Mouse (Mus musculus) embryonic facial prominence, embryonic 14.5 days (tissue): ENCODE results near the gene Ppig. TPM values are rescaled to one million over a fixed set of nuclear protein-coding genes. Genes with fewer than 3 reads are reported as not detected.
A peak's percentile ranks its signal among the peaks of the same experiment; 100 is the strongest.

ENCODE experiments used
- ATAC-seq: fragments of 200-750 bp; cut with Nextera tagmentation; 2 replicates; pipeline ENCODE4 v1.8.0; 2017; ENCODE audit warnings: low read depth, moderate number of reproducible peaks, moderate TSS enrichment
- DNase-seq: peaks from one replicate; pipeline ENCODE4 v3.0.0-alpha.2; 2015; ENCODE audit warnings: low spot score
- H3K27ac ChIP-seq: fragments of 300-500 bp; sonication (generic); replicated peaks from 2 replicates; pipeline ENCODE4 v1.5.1; 2014; ENCODE audit warnings: low read depth, mild to moderate bottlenecking, low read length, moderate library complexity
- H3K27me3 ChIP-seq: fragments of 300-500 bp; sonication (generic); replicated peaks from 2 replicates; pipeline ENCODE4 v1.6.1; 2014; ENCODE audit warnings: low read length; ENCODE audit not compliant: control insufficient read depth, insufficient read depth
- H3K36me3 ChIP-seq: fragments of 300-500 bp; sonication (generic); 2 replicates; pipeline ENCODE4 v1.6.1; 2014; ENCODE audit warnings: low read length, mixed read lengths; ENCODE audit not compliant: control insufficient read depth, insufficient read depth
- H3K4me1 ChIP-seq: fragments of 300-500 bp; sonication (generic); 2 replicates; pipeline ENCODE4 v1.6.1; 2014; ENCODE audit warnings: antibody characterized with exemption, low read length; ENCODE audit not compliant: control insufficient read depth, insufficient read depth
- H3K4me2 ChIP-seq: fragments of 300-500 bp; sonication (generic); 2 replicates; pipeline ENCODE4 v1.6.1; 2014; ENCODE audit warnings: low read depth, mild to moderate bottlenecking, low read length, moderate library complexity, mixed read lengths
- H3K4me3 ChIP-seq: fragments of 300-500 bp; sonication (generic); 2 replicates; pipeline ENCODE4 v1.5.1; 2014; ENCODE audit warnings: low read depth, mild to moderate bottlenecking, low read length
- H3K9ac ChIP-seq: fragments of 300-500 bp; sonication (generic); 2 replicates; pipeline ENCODE4 v1.6.1; 2014; ENCODE audit warnings: low read depth, mild to moderate bottlenecking, low read length, moderate library complexity, mixed read lengths
- H3K9me3 ChIP-seq: fragments of 300-500 bp; sonication (generic); 2 replicates; pipeline ENCODE4 v1.6.1; 2016; ENCODE audit warnings: low read length; ENCODE audit not compliant: control insufficient read depth
- WGBS: fragments of 180-500 bp; shearing (Covaris S2); extraction: QIAGEN DNeasy Blood & Tissue Kit; methylation state at CpG from one replicate; pipeline ENCODE4 v1.1.7; 2014; 5-methylcytosine and 5-hydroxymethylcytosine counted together
- polyA plus RNA-seq: library from polyadenylated mRNA; unstranded; fragments of >200 nt; fragmentation: Nextera tagmentation; extraction: Ambion mirVana; gene quantifications from 2 replicates; pipeline ENCODE4 v1.2.1, GENCODE M21; 2014

The Ppig gene
- polyA plus RNA-seq, 1 experiment from 2014 or later = 127 TPM

GRCm38 (mm10) chr2:69719121-69719520 lies 3.2 kb upstream of the Ppig start:
- H3K4me2 ChIP-seq = no peak overlapping the region
- no peak overlapping the region for H3K4me3 ChIP-seq
- DNase-seq = no peak
- no peaks in the 10 kb centered on the region for H3K36me3 ChIP-seq
- no peaks in the 10 kb centered on the region for H3K27me3 ChIP-seq
- ATAC-seq = no peak
- H3K4me1 ChIP-seq = peaks cover 3% of the 10 kb centered on the region
- H3K9me3 ChIP-seq = no peaks in the 10 kb centered on the region
- no peak overlapping the region for H3K9ac ChIP-seq
- WGBS = 76% methylated on average over 1 of the region's 1 CpGs
- H3K27ac ChIP-seq = no peak overlapping the region

- Histone ChIP-seq H3K27ac (peak overlapping the region; percentile 89), H3K4me3 (peak overlapping the region; percentile 78), H3K27me3 (no peaks in the 10 kb centered on the region), H3K9ac (peak overlapping the region; percentile 83), H3K36me3 (no peaks in the 10 kb centered on the region), H3K4me2 (peak overlapping the region; percentile 57), H3K9me3 (no peaks in the 10 kb centered on the region), H3K4me1 (peaks cover 8% of the 10 kb centered on the region)
- DNase-seq (peak; percentile 97), ATAC-seq (peak; percentile 96)
- WGBS = under 1% methylated on average over 50 of the region's 91 CpGs
These were observed 539 bp downstream of the Ppig start for GRCm38 (mm10) chr2:69722650-69723518.

GRCm38 (mm10) chr2:69723519-69723825 lies 1.1 kb downstream of the Ppig start:
- DNase-seq (no peak), ATAC-seq (no peak)
- Histone ChIP-seq H3K27ac (peak overlapping the region; percentile 89), H3K4me1 (peaks cover 8% of the 10 kb centered on the region), H3K36me3 (no peaks in the 10 kb centered on the region), H3K9ac (peak overlapping the region; percentile 83), H3K9me3 (no peaks in the 10 kb centered on the region), H3K4me3 (peak overlapping the region; percentile 78), H3K27me3 (no peaks in the 10 kb centered on the region), H3K4me2 (peak overlapping the region; percentile 57)
- WGBS = 1% methylated on average over 13 of the region's 13 CpGs

GRCm38 (mm10) chr2:69745091-69745490 lies 22.7 kb downstream of the Ppig start:
- no peaks in the 10 kb centered on the region for H3K4me1 ChIP-seq
- no peak overlapping the region for H3K9ac ChIP-seq
- no peak overlapping the region for H3K4me2 ChIP-seq
- DNase-seq (no peak), ATAC-seq (no peak)
- no peaks in the 10 kb centered on the region for H3K27me3 ChIP-seq
- 90% methylated on average over 1 of the region's 1 CpGs for WGBS
- no peak overlapping the region for H3K27ac ChIP-seq
- peaks cover 85% of the 10 kb centered on the region for H3K36me3 ChIP-seq
- peaks cover 5% of the 10 kb centered on the region; the same call in 1 of the 2 replicates for H3K9me3 ChIP-seq
- H3K4me3 ChIP-seq = no peak overlapping the region

GRCm38 (mm10) chr2:69760980-69761379 lies 38.6 kb downstream of the Ppig start:
- no peaks in the 10 kb centered on the region for H3K36me3 ChIP-seq
- H3K9ac ChIP-seq = no peak overlapping the region
- WGBS = 78% methylated on average over 5 of the region's 5 CpGs
- no peak overlapping the region for H3K4me3 ChIP-seq
- DNase-seq = no peak
- no peak overlapping the region for H3K27ac ChIP-seq
- H3K27me3 ChIP-seq = no peaks in the 10 kb centered on the region
- ATAC-seq = no peak
- H3K4me2 ChIP-seq = no peak overlapping the region
- H3K9me3 ChIP-seq = no peaks in the 10 kb centered on the region
- H3K4me1 ChIP-seq = no peaks in the 10 kb centered on the region

GRCm38 (mm10) chr2:69763340-69763739 lies 41.0 kb downstream of the Ppig start:
- H3K9ac ChIP-seq = no peak overlapping the region
- H3K9me3 ChIP-seq = no peaks in the 10 kb centered on the region
- no peaks in the 10 kb centered on the region for H3K4me1 ChIP-seq
- WGBS = 81% methylated on average over 4 of the region's 4 CpGs
- no peak overlapping the region for H3K27ac ChIP-seq
- DNase-seq (no peak), ATAC-seq (no peak)
- H3K4me2 ChIP-seq = no peak overlapping the region
- H3K27me3 ChIP-seq = no peaks in the 10 kb centered on the region
- no peak overlapping the region for H3K4me3 ChIP-seq
- no peaks in the 10 kb centered on the region for H3K36me3 ChIP-seq

GRCm38 (mm10) chr2:69764716-69765115 lies 42.4 kb downstream of the Ppig start:
- Histone ChIP-seq H3K27me3 (no peaks in the 10 kb centered on the region), H3K9me3 (no peaks in the 10 kb centered on the region), H3K36me3 (no peaks in the 10 kb centered on the region), H3K4me1 (no peaks in the 10 kb centered on the region), H3K4me3 (no peak overlapping the region), H3K4me2 (no peak overlapping the region), H3K9ac (no peak overlapping the region), H3K27ac (peak overlapping the region; percentile 76)
- WGBS = 51% methylated on average over 1 of the region's 1 CpGs
- DNase-seq = peak; percentile 77
- ATAC-seq = no peak

- H3K4me3 ChIP-seq = no peak overlapping the region
- no peak for DNase-seq
- H3K4me2 ChIP-seq = no peak overlapping the region
- H3K36me3 ChIP-seq = 0 out of 2 replicates have a peak, but pooled peaks cover 3% of the 10 kb centered on the region
- H3K9me3 ChIP-seq = no peaks in the 10 kb centered on the region
- H3K27me3 ChIP-seq = no peaks in the 10 kb centered on the region
- 89% methylated on average over 3 of the region's 3 CpGs for WGBS
- H3K4me1 ChIP-seq = no peaks in the 10 kb centered on the region
- H3K27ac ChIP-seq = no peak overlapping the region
- ATAC-seq = no peak
- no peak overlapping the region for H3K9ac ChIP-seq
These were observed 51.0 kb downstream of the Ppig start for GRCm38 (mm10) chr2:69773331-69773730.
